Mouse (Mus musculus) left cerebral cortex, postnatal 25 days (tissue): ENCODE results near the gene Man1c1. TPM values are rescaled to one million over a fixed set of nuclear protein-coding genes. Genes with fewer than 3 reads are reported as not detected.

ENCODE experiments used
- DNase-seq, 2 experiments: peaks; one replicate each; pipeline ENCODE4 v3.0.0; 2022; ENCODE audit warnings: low spot score in 2 of 2, mixed read lengths in 1 of 2
- intact Hi-C: fragments of 180-260 bp; cut with DNase I; formaldehyde crosslinking; loops from one replicate; pipeline ENCODE4 v1.15.1; 2025
- total RNA-seq, 2 experiments: library from RNA; stranded (reverse); gene quantifications; 2 replicates each; pipeline ENCODE4 v1.2.3; 2021

Gene Man1c1
- total RNA-seq, 2 experiments from 2014 or later, result 42.3 to 42.7 TPM

- intact Hi-C loops, result no loop called here
- DNase-seq, result no peak
Measured at GRCm38 (mm10) chr4:134619489-134619870, 84.6 kb downstream of the Man1c1 start.

DNA sequence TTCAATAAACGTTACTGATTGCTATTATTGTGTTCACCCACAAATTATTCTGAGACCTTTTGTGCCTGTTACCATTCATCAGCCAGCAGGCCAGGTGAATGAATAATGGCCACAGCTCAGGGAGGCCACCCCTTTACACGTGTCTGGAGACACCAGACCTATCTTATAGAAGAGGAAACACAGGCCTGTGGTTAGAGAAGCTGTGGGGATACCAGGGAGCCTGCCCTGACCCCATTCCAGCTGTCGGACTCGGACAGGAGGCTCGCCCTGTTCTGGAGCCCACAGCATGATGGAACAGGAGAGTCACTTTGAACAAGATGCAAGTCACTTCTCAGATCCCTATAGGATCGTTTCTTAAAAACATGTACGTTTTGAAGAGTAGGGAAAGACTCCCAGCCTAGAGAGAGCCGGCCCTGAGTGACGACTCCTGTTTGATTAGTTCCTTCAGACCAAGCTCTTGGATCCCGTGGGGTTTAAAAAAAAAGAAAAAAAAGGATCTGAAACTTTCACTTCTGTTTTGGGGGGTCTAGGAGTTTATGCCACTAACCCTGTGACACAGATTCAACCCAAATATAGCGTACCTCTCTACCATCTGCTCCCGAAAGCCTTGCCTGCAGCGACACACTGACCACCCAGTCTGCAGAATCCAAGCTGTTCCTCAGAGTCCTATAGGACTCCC lies 85.1 kb downstream of the Man1c1 start:
- no peak for DNase-seq
- intact Hi-C loops, result no loop called here

- intact Hi-C loops, result no loop called here
- DNase-seq, result no peak
Measured at GRCm38 (mm10) chr4:134617779-134618178, 86.3 kb downstream of the Man1c1 start.

- peak in 1 of 2 experiments; percentile 50 for DNase-seq
Measured at GRCm38 (mm10) chr4:134615929-134616625, 88.0 kb downstream of the Man1c1 start.

GRCm38 (mm10) chr4:134612070-134612667 lies 91.9 kb downstream of the Man1c1 start:
- intact Hi-C loops, result no loop called here
- no peak for DNase-seq

More at GRCm38 (mm10) chr4:134615929-134616625, 88.0 kb downstream of the Man1c1 start:
- intact Hi-C loops, result no loop called here

GRCm38 (mm10) chr4:134610616-134611015 lies 93.5 kb downstream of the Man1c1 start:
- intact Hi-C loops, result no loop called here
- DNase-seq, result no peak

- DNase-seq, result no peak
- intact Hi-C loops, result no loop called here
Measured at GRCm38 (mm10) chr4:134607679-134608078, 96.4 kb downstream of the Man1c1 start.

GRCm38 (mm10) chr4:134606054-134606453 lies 98.0 kb downstream of the Man1c1 start:
- intact Hi-C loops, result no loop called here
- peak in 1 of 2 experiments; percentile 51 for DNase-seq

- intact Hi-C loops, result no loop called here
- DNase-seq, result no peak
Measured at GRCm38 (mm10) chr4:134604472-134604871, 99.6 kb downstream of the Man1c1 start.

- intact Hi-C loops, result no loop called here
- no peak for DNase-seq
Measured at GRCm38 (mm10) chr4:134603553-134603952, 100.5 kb downstream of the Man1c1 start.

- intact Hi-C loops, result no loop called here
- DNase-seq, result no peak
Measured at GRCm38 (mm10) chr4:134602610-134603009, 101.5 kb downstream of the Man1c1 start.

- no peak for DNase-seq
- intact Hi-C loops, result loop anchor here (2.0 kb wide), 1 partner anchor 25 kb away; no protein-coding TSS in a partner anchor
Measured at GRCm38 (mm10) chr4:134601981-134602380, 102.1 kb downstream of the Man1c1 start.

DNA sequence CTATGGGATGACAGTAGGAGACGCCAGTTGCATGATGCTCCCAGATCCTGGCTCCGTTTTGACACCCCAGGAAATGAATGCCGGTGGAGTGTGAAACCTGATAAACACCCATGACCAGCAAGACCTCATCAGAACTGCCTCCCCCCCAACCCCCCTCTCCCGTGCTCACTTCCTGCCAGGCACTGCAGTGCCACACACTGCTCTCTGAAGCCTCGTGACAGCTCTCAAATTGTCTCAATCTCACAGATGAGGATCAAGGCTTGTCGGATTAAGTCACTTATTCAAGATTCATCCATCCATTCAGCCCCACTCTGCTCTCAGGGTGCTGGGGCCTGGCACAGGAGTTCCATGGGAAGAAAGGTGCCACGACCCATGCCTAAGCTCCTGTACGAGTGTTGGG lies 102.7 kb downstream of the Man1c1 start:
- DNase-seq, result no peak
- intact Hi-C loops, result loop anchor here (2.0 kb wide), 1 partner anchor 25 kb away; no protein-coding TSS in a partner anchor

- intact Hi-C loops, result loop anchor here (2.0 kb wide), 1 partner anchor 26 kb away; no protein-coding TSS in a partner anchor
- DNase-seq, result peak; percentile 58 to 59
Measured at GRCm38 (mm10) chr4:134600777-134601176, 103.3 kb downstream of the Man1c1 start.

DNA sequence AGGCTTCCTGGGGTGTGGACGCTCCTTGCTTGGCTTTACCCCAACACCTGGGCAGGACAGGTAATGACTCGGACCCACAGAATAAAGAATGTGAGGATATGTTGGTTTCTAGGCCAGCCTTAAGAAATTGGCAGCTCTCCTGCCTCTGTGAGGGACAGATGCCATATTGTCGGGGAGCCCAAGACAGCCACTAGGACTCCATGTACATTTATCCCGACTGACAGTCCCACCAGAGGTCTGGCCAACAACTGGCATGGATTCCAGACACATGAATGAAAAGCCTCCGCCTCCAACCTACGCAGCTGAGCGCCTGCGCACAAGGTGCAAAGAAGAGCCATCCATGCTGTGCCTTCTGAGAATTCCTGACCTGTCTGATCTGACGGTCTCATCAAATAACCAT lies 104.0 kb downstream of the Man1c1 start:
- no peak for DNase-seq
- intact Hi-C loops, result loop anchor here (2.0 kb wide), 1 partner anchor 27 kb away; no protein-coding TSS in a partner anchor

DNA sequence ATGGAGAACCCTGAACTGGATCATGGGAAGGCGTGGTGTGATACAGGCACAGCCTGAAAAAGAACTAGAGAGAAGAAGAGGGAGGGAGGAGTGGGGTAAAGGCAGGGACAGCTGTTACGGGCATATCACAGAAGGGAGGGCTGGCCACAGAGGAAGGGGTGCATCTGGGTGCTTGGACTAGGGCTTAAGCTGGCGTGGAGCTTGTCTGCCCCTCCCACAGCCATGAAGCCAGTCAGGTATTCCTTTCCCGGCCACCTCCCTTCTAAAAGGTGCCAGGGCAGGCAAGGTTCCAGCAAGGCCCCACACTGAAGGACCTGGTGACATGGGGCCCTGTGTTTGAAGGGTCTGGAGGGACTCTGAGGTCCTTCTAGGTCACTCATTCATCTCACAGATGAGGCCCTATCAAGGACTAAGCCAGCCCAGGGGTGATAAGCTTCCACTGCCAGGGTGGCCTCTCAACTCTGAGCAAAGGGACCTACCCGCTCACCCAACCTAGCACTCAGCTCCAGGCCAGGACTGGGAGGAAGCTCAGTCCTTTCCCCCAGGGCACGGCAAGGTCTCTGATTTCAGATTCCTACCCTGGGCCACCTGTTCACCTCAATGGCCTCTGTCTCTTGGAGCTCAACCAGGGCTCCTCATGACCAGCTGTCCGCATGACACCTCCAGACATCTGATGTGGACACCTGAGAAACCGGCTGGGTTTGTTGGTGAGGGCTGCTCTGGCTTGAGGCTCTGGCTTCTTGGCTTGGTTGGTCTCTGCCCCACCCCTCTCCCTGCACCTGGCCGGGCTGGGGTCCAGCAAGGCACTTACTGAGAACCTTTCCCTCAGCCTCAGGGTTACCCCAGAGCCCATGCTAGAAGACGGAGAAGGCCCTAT lies 107.0 kb downstream of the Man1c1 start:
- intact Hi-C loops, result no loop called here
- peak in 1 of 2 experiments; percentile 75 for DNase-seq

GRCm38 (mm10) chr4:134594731-134595439 lies 109.2 kb downstream of the Man1c1 start:
- intact Hi-C loops, result no loop called here
- no peak for DNase-seq

- DNase-seq, result no peak
- intact Hi-C loops, result no loop called here
Measured at GRCm38 (mm10) chr4:134592442-134592841, 111.6 kb downstream of the Man1c1 start.

DNA sequence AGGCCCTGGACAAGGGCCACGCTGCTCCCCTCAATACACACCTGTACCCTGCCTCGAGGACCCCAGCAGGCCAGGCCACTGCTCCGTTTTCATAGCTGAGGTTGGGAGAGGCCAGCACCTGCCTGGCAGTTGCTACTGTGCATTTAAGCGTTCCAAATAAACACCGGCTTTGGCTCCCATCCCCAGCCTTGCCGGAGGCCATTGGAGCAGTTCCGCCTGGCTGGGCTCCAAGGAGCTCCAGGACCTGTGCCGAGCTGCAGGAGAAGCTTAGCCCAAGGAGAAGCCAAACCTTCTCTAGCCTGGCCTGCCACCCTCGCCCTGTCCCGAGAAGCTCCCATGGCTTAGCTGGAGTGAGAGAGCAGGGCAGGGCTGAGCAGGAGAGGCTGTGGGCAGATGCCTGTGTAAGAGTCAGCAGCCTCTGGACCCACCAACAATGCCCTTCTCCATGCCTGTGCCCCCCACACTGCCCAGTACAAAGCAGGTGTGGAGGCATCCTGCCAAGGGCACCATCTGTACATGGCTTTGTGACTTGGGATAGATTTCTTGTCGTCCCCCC lies 112.5 kb downstream of the Man1c1 start:
- intact Hi-C loops, result no loop called here
- peak; percentile 43 to 51 for DNase-seq
